Mouse (Mus musculus): ENCODE results near the gene Emilin3. TPM values are rescaled to one million over a fixed set of nuclear protein-coding genes. Genes with fewer than 3 reads are reported as not detected.

Emilin3 gene
- total RNA-seq, 2 experiments from 2014 or later = 0.89 to 1.4 TPM

DNA sequence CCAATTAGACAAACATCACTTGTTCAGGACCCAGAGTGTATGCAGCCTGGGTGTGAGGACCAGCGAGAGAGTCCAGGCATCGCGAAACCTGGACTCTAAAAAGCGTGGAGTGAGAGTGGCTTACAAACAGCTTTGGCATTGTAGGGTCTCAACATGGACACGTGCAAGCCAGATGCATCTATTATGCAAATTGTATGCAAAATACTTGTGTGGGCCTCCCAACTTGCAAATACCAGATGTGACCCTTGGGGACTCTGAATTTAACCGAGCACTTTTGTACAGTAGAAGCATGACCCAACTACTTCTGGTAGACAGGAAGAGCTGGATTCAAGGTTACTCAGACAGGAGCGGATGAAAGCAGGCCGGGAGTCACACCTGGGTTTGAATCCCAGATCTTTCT, 4.6 kb upstream of the Emilin3 start:
- DNase-seq = no peak

DNA sequence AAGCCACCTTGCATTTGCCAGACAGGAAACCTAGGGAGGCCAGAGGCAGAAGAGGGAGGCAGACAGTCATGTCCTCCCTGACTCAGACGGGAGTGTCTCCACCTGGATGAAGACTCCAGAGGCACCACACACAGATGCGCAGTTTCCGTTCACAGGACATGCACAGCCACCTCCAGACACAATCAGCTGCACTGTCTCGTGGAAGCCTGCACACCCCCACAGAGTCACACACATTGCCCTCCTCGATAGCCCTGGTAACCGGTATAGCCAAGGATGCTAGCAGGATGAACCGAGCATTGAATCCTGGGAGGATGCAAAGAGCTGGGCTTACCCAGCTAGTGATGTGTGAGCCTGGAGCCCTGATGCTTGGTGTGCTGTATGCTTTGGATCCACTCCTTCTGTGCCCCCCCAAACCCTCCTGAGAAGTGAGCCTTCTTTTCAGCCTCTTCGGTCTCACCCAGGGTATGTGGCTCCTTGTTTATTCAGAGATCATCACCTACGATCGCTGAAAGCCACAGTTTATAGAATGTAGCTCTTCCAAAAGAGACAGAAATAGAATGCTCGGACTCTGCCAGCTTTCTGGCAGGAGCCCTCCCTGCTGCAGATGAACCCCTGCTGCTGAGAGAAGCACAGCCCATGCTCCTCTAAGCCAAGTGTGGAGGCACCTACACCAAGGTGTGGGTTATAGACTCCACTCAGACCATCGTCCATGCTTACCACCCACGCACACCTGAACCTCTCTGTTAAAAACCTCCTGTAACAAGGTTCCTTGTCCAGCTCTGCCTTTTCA, 3.9 kb upstream of the Emilin3 start:
- no peak for DNase-seq

DNA sequence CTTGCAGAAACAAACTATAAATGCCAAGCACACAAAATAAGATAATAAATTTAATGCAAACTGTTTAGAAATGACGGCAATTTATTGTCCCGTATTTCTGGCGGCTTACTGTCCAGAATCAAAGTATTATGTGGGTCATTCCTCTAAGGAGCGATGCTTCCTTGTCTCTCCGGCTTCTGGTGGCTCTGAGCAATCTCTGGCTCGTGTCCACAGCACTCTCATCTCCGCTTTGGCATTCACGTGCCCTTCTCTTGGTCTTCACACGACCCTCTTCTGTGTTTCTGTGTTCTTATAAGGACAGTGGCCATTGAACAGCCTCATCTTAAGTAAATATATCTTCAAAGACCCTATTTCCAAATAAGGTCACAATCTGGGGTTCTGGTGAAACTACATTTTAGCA, 2.5 kb upstream of the Emilin3 start:
- no peak for DNase-seq

DNA sequence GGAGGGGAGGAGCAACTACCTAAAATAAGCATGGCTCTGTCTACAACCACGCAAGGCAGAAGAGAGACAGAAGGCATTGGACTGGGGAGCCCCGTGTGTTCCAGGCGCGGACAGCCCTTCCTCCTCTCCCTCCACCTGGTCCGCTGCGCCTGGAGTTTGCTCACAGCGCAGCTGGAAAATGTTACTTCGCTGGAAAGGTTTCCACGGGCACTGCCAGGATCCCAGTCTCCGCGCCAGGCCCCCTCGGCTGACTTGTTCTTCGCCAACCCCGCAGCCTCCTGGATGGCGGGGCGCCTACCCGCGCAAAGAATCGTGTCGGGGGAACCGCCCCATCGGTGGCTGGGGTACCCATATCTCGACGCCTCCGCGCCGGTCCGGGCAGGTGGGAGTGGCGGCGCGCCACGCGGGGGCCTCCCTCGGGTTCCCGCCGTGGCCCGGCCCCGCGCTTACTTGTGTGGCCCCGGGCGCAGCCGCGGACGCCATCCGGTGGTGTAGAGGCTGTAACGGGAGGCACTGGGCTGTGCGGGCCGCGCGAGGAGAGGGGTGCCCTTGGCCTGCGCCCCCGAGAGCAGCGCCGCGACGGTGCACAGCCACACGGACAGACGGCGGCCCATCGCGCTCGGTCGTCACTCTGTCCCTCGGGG, 448 bp downstream of the Emilin3 start:
- peak; percentile 14 to 32 for DNase-seq

DNA sequence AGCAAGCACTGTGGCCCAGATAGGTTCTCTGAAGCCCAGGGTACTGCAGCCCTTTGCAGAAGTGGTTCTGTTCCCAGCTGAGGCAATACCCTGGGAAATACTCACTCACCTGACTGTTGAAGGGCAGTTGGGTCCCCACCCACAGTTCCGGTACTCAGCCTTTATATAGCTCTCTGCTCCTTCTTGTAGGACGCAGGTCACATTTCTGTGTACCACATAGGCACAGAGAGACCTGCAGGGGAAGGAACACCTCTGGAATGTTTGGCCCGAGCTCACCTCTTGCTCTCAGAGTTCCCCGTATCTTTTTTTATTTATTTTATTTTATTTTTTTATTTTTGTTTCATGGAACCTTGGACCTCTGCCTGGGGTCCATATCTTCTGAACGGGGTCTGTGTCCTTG, 1.5 kb downstream of the Emilin3 start:
- DNase-seq = peak in 1 of 2 experiments; percentile 46

DNA sequence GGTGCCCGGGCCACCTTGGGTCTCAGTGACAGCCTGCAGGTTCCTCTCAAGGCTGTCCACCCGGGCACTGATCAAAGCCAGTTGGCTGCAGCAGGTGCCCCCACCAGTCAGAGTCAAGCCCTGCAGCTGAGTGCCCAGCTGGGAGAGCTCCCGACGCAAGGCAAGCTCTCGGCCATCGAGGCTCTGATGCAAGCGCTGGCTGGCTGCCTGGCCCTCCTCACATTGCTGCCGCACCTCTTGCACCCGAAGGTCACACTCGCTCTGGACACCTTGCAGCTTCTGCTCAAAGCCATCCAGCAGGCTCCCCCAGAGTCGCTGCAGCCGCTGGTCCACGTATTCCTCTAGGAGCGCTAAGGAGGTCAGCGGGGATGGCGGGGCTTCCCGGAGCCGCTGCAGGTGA, 3.5 kb downstream of the Emilin3 start:
- DNase-seq = no peak

DNA sequence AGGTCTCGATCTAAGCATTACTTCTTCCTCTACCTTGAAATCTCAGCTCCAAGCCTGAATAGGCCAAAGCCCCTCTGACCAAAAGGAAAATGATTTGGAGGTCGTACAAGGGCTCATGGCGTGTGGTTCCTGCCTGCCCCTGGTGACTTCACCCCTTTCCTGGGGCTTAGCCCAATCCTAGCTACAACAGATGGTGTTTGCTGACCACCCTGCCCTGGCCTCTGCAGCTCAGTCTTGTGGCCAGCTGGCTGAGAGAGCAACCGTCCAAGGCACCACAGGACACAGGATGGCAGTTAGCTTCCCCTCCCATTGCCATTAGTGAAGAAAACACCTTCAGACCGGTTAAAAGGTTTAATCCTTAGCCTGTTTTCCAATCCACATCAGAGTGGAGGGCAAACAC, 6.0 kb downstream of the Emilin3 start:
- DNase-seq = no peak

DNA sequence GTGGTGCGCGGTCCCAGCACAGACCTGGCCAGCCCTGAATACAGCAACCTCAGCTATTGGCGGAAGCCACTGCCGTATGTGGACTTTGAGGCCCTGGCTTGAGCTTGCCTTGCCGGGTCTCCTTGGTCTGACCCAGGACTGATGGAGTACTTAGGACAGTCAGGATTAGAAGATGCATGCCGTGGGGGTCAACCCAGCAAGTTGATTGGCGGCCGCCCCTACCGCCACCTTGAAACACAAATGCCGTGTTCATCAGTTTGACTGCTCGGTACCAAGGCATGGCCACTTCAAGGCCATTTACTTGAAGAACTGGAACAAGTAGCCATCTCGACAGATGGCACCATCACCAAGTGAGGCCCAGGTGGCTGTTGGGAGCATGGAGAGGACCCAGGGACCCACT, 6.8 kb downstream of the Emilin3 start:
- no peak for DNase-seq

DNA sequence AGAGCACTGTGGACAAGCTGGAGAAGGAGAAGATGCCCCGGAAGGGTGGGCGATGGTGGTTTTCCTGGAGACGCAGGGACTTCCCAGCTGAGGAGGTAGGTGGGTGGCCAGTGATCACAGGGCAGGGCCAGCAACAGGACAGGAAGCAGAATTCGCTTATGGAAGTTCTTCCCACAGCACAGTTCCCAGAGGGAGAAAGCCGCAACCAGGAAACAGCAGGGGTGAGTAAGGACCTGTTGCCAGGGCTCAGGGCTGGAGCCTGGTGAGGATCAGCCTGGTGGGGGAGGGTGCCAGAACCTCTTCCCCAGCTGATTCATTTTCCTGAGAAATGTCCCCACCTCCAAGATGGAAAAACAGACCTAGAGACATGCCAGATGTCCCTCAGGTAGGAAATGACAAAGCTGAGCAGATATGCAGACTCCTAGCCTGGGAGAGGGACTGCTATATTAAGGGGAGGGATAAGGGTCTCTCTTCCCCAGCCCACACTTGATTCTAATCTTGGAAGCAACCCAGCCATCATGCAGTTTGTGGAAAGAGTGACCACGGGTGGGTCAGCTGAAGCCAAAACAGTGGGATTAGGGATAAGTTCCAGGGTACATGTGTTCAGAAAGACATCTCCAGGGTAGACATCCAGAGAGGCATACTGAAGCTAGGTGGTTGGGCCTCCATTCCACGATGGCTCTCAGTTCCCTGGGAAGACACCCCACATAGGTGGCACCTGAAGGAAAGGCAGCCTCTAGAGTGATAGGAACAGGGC, 10.3 kb downstream of the Emilin3 start:
- peak in 1 of 2 experiments; percentile 33 for DNase-seq

DNA sequence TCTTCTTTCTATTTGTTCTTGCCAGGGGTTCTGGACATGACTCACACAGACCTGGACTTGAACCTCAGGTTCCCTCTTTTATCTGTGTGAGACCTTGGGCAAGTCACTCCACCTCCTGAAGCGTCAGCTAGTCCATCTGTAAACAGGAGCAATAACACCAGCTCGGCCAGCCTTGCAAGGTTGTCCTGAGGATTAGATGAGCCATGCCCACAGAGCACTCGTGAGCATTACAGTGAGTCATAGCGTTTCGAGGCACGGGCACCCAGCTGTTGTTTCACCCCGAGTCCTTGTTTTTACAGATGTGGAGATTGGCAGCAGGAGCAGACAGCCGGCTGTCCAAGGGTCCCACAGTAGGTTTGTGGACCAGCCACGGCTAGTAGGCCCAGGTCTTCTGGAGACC, 20.4 kb downstream of the Emilin3 start:
- no peak for DNase-seq

DNA sequence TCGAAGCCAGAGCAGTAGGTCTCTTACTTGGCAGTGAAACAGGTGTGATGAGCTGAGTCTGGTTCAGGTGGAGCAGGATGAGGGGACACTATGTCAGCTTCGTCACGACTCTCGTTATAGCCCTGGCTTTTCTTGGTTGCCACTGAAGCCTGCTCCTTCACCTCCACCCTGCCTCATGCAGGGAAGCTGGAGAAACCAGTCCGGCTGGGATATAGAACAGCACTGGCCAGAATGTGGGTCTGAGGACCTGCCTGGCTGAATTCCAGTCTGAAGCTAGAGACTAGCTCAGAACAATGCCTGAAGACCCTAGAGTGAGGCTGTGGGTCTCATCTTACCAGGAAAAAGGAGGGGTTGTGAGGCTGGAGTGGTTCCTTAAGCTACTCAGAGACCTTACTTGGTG, 21.1 kb downstream of the Emilin3 start:
- no peak for DNase-seq

DNA sequence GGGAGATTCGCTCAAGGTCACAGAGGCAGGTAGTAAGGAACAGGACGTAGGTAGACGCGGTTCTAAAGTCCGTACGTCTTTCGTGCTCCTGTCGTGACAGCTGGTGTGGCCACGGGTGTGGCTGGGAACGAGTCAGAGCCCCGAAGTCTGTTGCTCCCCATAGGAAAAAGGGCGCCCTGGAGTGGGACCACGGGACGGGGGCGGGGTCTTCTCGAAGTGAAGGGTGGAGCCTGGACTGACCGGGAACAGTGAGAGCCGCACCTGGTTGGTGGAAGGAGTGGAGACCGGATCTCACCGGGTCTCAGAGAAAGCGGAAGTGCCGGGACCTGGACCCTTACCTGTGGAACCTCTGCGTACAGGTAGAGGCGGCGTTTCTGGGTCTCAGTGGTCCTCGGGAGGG, 24.3 kb downstream of the Emilin3 start:
- no peak for DNase-seq

DNA sequence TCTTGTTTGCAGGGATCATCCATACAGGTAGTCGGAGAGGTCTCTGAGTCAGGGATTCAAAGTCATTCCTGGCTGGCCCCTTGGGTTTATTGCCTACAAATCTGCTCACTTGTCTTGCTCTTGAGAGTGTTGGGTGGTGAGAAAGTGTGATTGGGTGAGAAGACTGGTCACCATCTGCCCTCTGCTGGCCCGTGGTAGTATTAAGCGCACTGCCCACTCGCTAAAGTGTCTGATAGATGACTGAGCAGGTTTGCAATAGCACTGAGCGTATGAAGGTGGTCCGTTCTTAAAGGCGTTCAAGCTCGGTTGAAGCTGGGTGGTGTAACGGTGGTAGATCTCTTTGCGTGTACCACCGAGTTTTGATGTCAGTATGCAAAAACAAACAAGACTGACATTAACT, 24.8 kb downstream of the Emilin3 start:
- DNase-seq = peak; percentile 80 to 92

DNA sequence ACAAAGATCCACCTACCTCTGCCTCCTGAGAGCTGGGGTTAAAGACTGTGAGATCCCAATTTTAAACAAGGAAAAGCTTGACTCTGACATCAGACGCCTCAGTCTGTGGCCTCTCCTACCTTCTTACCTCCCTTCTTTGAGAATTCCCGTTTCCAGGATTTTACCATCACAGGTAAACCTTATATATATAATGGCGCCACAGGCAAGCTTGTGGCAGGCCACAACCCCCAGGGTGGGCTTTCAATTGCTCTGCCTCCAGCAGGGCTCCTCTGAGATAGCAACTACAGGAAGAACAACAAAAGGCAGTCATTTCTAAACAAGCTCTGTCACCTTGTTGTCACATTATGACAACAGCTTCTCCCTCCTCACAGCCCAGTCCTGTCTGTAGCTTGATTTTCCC, 25.9 kb downstream of the Emilin3 start:
- DNase-seq = no peak

DNA sequence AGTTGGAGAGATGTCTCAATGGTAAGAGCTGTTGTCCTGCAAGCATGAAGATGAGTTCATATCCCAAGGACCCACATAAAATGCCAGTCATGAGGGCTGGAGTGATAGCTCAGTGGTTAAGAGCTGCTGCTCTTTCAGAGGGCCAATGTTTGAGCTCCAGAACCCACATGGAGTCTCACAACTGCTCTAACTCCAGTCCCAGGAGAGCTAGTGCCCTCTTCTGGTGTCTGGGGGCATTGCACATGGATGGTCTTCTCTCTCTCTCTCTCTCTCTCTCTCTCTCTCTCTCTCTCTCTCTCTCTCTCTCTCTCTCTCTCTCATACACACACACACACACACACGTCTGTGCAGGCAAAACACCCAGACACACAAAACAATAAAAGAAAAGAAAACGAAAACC, 27.3 kb downstream of the Emilin3 start:
- DNase-seq = peak; percentile 49 to 79

DNA sequence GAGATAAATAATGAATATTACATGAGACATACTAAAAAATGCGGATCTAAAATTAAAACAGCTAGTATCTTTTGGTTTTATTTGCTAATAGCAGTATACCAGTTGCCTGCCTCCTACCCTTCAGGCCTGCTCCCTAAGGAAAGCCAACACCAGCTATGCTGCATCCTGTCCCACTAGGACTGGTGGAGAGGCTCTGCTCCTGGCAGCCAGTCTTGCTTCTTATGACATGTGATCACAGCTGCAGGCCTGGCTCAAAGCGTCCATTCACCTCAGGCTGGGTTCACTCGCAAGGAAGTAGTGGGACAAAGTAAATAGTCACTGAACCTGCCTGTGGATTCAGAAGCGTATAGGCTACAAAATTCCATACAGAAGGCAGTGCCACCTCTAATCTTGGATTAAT, 28.2 kb downstream of the Emilin3 start:
- peak; percentile 81 to 91 for DNase-seq

DNA sequence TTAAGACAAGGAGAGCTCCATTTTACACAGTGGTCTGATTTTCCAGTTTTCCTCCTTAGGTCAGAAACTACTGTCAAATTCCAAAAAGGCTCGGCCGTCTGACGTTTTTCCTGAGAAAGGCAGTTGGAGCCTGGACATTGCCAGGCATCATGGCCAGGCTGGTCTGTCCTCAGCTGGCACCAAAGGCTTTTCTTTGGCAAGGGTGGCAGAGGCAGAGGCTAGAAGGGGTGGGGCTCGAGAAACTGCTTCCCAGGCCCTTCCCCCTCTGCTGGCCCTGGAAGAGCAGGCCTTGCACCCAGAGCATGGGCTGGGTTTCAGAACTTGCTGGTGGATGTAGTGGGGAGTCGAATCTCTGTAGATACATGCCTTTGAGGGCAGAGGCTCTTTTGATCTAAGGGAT, 29.7 kb downstream of the Emilin3 start:
- peak; percentile 38 to 48 for DNase-seq

DNA sequence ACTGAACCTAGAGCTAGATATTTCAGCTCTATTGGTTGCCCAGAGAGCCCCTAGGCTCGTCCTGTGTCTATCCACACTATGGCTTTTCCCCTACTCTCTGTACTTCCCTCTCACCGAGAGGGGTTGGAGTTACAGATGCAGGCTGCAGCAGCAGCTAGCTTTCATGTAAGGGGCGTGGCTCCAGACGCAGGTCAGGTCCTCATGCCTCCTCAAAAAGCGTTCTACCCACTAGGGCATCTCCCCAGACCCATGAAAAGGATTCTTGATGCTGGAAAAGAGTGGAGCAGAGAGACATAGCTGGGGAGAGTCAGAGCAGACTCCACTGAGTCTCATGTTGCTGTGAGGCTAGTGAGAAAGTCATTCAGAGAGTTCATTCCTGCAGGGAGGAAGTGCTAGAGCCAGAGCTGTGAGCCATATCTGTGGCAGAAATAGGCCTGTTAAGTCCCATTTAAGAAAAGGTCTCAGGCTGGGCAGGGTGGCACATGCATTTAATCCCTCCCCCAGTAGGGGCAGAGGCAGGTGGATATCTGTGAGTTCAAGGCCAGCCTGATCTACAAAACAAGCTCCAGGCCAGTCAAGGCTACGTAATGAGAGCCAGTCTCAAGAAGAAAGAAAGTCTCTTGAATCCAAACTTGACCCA, 30.5 kb downstream of the Emilin3 start:
- DNase-seq = peak in 1 of 2 experiments; percentile 48

DNA sequence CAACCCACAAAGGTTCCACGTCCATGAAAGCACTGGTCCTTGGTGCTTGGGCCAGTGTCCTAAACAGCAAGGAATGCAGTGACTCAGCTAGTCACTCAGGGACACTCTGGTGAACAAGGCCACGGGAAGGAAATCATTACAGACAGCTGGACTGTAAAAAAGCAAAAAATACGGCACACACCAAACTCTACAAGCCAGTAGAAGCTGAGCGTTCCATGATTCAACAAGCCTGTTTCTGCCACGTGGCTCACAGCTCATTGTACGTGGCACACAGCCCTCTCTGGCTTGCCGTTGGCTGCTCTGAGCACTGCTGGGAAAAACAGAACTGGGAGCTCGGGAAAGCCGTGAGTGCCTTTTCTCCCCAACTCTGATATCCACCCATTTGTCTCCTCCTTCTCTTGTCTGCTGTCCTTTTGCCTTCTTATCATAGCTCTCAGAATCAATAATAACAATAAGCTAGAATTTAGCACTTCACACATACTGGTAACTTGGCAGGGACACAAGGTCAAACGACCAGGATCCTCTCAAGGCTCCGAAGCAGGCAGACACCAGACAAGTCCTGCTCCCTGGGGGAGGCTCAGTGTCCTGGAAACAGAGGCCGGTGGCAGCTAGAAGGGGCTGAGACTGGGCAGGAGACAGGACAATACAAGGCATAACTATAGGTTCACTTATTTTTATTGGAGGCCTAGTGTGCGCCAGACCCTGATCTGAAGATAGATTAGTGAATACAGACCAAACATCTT, 31.5 kb downstream of the Emilin3 start, which contains the start of gene Lpin3:
Gene Lpin3, plus strand, starts transcription at position 218 of the 743 bp plus-strand sequence.
- peak; percentile 84 to 91 for DNase-seq

DNA sequence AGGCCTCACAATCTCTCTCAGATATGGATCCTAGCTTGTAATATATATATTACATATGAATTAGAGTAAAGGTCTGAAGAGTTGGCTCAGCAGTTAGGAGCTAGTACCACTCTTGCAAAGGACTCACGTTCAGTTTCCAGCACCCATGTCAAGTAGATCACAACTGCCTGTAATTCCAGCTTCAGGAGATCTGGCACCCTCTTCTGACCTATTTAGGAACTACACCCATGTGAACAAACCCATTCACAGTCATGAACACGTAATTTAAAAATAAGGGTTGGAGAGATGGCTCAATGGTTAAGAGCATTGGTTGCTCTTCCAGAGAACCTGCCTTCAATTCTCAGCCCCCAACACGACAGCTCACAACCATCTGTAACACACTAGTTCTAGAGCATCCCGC, 36.0 kb downstream of the Emilin3 start:
- no peak for DNase-seq

DNA sequence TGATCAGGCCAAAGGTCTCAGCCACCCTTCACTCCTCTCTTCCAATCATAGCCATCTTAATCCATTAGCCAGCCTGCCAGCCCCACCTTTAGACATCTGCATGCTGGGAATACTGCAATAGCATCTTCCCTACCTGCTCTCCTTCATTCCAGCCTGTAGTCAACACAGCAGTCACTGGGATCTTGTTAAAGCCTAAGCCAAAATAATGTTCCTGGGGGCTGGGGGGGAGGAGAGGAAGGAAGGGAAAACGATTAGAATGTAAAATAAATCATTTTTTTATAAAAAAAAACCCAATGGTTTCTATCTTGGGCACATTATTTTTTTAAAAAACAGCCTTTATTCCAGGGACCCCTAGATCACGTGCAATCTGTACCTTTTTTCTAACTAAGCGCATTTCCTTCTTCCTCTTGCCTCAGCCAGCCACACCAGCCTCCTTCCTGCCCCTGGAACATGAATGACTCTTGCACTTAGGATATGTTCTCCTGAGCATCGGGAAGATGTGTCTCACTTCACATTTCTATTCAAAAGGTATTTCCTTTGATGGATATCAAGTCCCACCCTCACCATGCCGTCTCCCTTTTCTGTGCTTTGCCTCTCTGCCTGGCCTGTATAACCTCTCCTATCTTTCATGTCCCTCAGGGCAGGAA, 37.8 kb downstream of the Emilin3 start:
- DNase-seq = peak in 1 of 2 experiments; percentile 67
